Mouse (Mus musculus) embryonic facial prominence, embryonic 15.5 days (tissue): Measurements from ENCODE around the gene Nol3. TPM values are rescaled to one million over a fixed set of nuclear protein-coding genes. Genes with fewer than 3 reads are reported as not detected.
"Not testable (repeated sequence)": the region's sequence is repeated elsewhere in the genome, so short reads cannot be mapped to it uniquely, and the experiment has no call there.

Experiments used
- ATAC-seq: fragments of 200-750 bp; cut with Nextera tagmentation; 2 replicates; pipeline ENCODE4 v1.8.0; 2017; ENCODE audit warnings: low read depth, moderate TSS enrichment; ENCODE audit not compliant: insufficient number of reproducible peaks, low FRiP score, low TSS enrichment
- H3K27ac ChIP-seq: fragments of 300-500 bp; sonication (generic); replicated peaks from 2 replicates; pipeline ENCODE4 v1.5.1; 2015; ENCODE audit warnings: mild to moderate bottlenecking, inconsistent platforms
- H3K27me3 ChIP-seq: fragments of 300-500 bp; sonication (generic); 2 replicates; pipeline ENCODE4 v1.6.1; 2015; ENCODE audit warnings: inconsistent platforms
- H3K36me3 ChIP-seq: fragments of 300-500 bp; sonication (generic); 2 replicates; pipeline ENCODE4 v1.6.1; 2015; ENCODE audit warnings: mild to moderate bottlenecking, inconsistent platforms
- H3K4me1 ChIP-seq: fragments of 300-500 bp; sonication (generic); 2 replicates; pipeline ENCODE4 v1.6.1; 2015; ENCODE audit warnings: inconsistent platforms
- H3K4me2 ChIP-seq: fragments of 300-500 bp; sonication (generic); replicated peaks from 2 replicates; pipeline ENCODE4 v1.6.1; 2015; ENCODE audit warnings: mild to moderate bottlenecking, inconsistent platforms
- H3K4me3 ChIP-seq: fragments of 300-500 bp; sonication (generic); replicated peaks from 2 replicates; pipeline ENCODE4 v1.5.1; 2015; ENCODE audit warnings: mild to moderate bottlenecking, inconsistent platforms
- H3K9ac ChIP-seq: fragments of 300-500 bp; sonication (generic); 2 replicates; pipeline ENCODE4 v1.6.1; 2015; ENCODE audit warnings: inconsistent platforms
- H3K9me3 ChIP-seq: fragments of 300-500 bp; sonication (generic); replicated peaks from 2 replicates; pipeline ENCODE4 v1.6.1; 2016; ENCODE audit warnings: inconsistent platforms
- WGBS: fragments of 180-500 bp; shearing (Covaris S2); methylation state at CpG from one replicate; pipeline ENCODE4 v1.1.7; 2015; 5-methylcytosine and 5-hydroxymethylcytosine counted together
- polyA plus RNA-seq: library from polyadenylated mRNA; unstranded; fragments of >200 nt; fragmentation: Nextera tagmentation; extraction: Ambion mirVana; gene quantifications from 2 replicates; pipeline ENCODE4 v1.2.1, GENCODE M21; 2015

The Nol3 gene
- polyA plus RNA-seq, 1 experiment from 2014 or later: 3.6 TPM

DNA sequence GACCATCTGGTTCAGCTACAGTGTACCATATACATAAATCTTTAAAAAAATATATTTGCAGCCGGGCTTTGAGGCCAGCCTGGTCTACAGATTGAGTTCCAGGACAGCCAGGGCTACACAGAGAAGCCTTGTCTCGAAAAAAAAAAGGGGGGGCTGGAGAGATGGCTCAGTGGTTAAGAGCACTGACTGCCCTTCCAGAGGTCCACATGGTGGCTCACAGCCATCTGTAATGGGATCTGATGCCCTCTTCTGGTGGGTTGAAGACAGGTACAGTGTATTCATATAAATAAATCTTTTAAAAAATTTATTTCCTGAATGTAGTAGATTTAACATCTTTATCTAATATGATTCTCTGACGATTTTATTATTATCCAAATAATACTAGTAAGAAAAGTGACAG lies 15.9 kb downstream of the Nol3 start:
- not testable (repeated sequence) for H3K36me3 ChIP-seq, H3K4me2 ChIP-seq, ATAC-seq, H3K4me3 ChIP-seq, H3K9ac ChIP-seq, H3K9me3 ChIP-seq, H3K27ac ChIP-seq
- Histone ChIP-seq H3K27me3 (peaks cover 12% of the 10 kb centered on the region), H3K4me1 (peaks cover 28% of the 10 kb centered on the region)
- 64% methylated on average over 3 of the region's 3 CpGs for WGBS

DNA sequence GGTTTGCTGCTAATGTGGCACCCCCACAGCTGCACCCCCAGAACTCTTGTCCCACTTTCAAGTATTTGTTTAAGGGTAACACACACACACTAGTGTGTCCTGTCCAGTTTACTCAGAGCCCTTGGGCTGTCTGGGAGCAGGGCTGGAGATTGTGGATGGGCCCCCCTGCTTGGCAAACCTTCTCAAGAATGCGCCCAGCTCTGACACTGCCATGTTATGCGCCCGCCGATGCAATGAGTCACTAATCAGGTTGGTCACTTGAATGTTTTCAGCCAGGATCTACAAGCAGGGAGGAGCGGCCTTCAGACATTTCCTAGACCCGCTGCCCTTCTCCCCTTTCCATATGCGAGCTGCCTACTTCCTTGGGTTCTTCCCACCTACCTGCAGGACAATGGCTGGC lies 16.5 kb downstream of the Nol3 start:
- ATAC-seq: no peak
- Histone ChIP-seq H3K4me2 (no peak overlapping the region), H3K9me3 (no peaks in the 10 kb centered on the region), H3K4me3 (no peak overlapping the region), H3K27me3 (peaks cover 12% of the 10 kb centered on the region), H3K36me3 (no peaks in the 10 kb centered on the region), H3K4me1 (peaks cover 33% of the 10 kb centered on the region), H3K27ac (no peak overlapping the region), H3K9ac (no peak overlapping the region)
- 65% methylated on average over 7 of the region's 7 CpGs for WGBS

DNA sequence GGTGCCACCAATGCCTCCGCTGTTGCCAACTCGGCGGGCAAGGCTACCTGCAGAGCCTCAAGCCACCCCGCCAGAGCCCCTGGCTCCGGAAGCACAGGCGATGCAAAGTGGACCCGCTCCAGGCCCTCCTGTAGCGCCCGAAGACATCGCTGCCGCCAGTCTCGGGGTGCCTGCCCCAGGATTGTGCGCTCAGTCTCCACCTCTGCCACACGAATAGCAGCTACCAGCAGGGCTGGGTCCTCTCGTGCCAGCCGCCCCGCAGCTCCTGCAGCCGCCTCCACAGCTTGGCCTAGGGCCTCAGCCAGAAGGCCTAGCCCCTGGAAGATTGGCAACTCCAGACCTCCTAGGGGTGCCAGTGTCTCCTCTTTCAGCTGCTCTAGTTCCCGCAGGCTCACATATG lies 17.5 kb downstream of the Nol3 start:
- peaks cover 33% of the 10 kb centered on the region for H3K4me1 ChIP-seq
- no peak overlapping the region for H3K27ac ChIP-seq
- H3K9me3 ChIP-seq: no peaks in the 10 kb centered on the region
- peaks cover 12% of the 10 kb centered on the region for H3K27me3 ChIP-seq
- no peak overlapping the region for H3K9ac ChIP-seq
- no peak overlapping the region for H3K4me3 ChIP-seq
- H3K4me2 ChIP-seq: no peak overlapping the region
- no peak for ATAC-seq
- H3K36me3 ChIP-seq: no peaks in the 10 kb centered on the region
- WGBS: 64% methylated on average over 19 of the region's 19 CpGs

DNA sequence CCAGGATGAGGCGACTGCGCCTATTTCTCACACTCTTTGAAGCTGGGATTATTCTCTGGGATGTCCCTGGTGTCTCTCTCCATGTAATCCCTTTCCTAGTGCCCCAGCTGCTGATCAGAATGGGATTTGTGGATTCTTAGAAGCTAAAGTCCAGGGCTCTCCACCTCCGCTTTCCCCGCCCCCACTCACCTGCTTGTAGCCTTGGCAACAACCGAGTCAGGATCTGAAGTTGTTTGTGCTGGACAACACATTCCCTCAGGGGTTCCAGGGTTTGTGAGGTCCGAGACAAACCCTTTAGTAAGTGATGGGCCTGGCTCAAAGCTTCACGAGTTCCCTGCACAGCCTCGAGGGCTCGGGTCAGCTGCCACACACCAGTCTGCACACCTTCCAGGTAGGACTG lies 18.8 kb downstream of the Nol3 start:
- H3K27ac ChIP-seq: no peak overlapping the region
- no peaks in the 10 kb centered on the region for H3K9me3 ChIP-seq
- no peak overlapping the region for H3K4me2 ChIP-seq
- peaks cover 29% of the 10 kb centered on the region for H3K4me1 ChIP-seq
- H3K27me3 ChIP-seq: peaks cover 11% of the 10 kb centered on the region
- peaks cover 4% of the 10 kb centered on the region for H3K36me3 ChIP-seq
- H3K9ac ChIP-seq: no peak overlapping the region
- WGBS: 57% methylated on average over 9 of the region's 9 CpGs
- no peak for ATAC-seq
- H3K4me3 ChIP-seq: no peak overlapping the region

DNA sequence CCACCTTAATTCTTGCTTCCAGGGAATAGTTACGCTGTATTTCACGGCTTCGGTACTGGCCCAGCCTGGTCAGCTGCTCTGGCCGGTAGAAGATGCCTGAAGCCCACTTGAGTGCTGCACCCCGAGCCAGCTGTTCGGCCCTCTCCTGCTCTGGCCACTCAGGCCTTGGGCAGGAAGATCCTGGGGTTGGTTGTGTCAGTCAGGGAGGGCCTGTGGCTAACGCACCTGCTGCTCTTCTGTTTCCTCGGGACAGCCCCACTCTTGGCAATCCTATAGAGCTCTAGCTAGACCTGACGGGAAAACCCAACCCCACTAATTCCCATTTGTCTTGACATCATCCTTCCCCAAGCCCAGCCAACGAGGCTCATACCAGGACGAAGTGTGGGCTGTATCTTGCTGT lies 19.3 kb downstream of the Nol3 start:
- peaks cover 6% of the 10 kb centered on the region for H3K27me3 ChIP-seq
- ATAC-seq: no peak
- no peak overlapping the region for H3K4me2 ChIP-seq
- H3K36me3 ChIP-seq: peaks cover 9% of the 10 kb centered on the region
- no peak overlapping the region for H3K9ac ChIP-seq
- no peak overlapping the region for H3K27ac ChIP-seq
- WGBS: 63% methylated on average over 11 of the region's 11 CpGs
- H3K4me1 ChIP-seq: peaks cover 25% of the 10 kb centered on the region
- H3K4me3 ChIP-seq: no peak overlapping the region
- H3K9me3 ChIP-seq: no peaks in the 10 kb centered on the region

DNA sequence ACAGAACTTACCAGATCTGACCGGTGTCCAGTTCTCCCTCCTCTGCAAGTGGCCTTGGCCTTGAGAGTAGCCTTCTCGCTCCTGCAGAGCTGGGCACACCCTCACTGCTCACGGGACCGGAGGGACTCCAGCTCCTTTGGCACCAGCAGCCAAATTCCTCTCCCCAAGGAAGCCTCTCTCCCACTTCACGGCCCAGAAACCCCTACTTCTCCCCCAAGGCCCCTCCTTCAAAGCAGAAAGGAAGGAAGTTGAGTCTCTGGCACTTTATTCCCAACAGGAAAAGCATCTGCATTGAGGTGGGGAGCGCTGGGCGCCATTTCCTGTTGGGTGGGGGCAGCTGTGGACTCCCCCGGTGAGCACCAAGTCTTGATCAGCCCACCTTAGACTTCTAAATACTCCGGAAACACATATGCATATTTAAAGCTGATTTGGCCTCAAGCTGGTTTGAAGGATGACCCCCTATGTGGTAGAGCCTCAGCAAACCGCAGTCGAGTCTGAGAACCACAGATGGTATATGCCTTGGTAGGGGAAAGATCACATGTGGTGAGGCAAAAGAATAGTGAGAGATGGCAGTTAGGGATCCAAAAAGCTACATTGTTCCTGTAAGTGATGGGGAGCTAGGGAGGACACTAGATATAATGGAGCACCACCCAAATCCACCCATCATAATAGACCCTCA lies 20.1 kb downstream of the Nol3 start, which contains the start of gene Exoc3l:
Gene Exoc3l, minus strand, starts transcription at position 207 of the 679 bp plus-strand sequence.
- WGBS: 60% methylated on average over 11 of the region's 11 CpGs
- Histone ChIP-seq H3K9ac (peak within 1 kb of the TSS; percentile 91; the same call in 1 of the 2 replicates), H3K36me3 (peaks cover 16% of the 10 kb centered on the region), H3K4me1 (peaks cover 18% of the 10 kb centered on the region), H3K27me3 (no peaks in the 10 kb centered on the region), H3K27ac (peak within 1 kb of the TSS; percentile 79), H3K9me3 (no peaks in the 10 kb centered on the region), H3K4me2 (peak within 1 kb of the TSS; percentile 85), H3K4me3 (peak within 1 kb of the TSS; percentile 99)
- no peak for ATAC-seq

DNA sequence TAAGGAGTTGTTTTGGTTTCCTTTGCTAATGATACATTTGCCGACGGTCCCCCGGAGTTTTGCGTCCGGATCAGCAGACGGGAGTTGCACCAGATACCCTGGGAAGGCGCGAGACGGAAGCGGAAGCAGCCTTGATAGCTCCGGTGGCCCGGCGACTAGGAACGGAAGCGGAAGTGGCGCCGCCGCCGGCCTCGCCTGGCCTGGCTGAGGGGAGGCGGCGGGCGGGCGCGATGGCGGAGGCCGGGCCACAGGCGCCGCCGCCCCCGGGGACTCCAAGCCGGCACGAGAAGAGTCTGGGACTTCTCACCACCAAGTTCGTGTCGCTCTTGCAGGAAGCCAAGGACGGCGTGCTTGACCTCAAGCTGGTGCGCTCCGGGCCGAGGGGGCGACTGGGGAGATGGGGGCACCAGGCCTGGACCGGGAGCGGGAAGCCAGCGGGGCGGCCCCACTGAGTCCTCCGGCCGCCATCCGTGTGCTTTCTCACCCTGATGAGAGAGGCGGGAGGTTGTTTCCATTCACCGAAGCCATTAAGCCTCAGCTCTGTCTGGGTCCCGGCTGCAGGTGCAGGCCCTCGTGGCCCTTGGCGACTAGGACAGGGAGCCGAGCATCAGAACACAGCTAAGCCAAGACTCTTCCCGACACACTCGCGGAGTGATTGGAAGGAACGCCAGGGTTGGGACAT lies 21.7 kb downstream of the Nol3 start, which contains the start of gene E2f4:
Gene E2f4, plus strand, starts transcription at position 153 of the 682 bp plus-strand sequence.
- no peaks in the 10 kb centered on the region for H3K9me3 ChIP-seq
- peak within 1 kb of the TSS; percentile 91 for H3K9ac ChIP-seq
- peaks cover 31% of the 10 kb centered on the region for H3K36me3 ChIP-seq
- peak within 1 kb of the TSS; percentile 79 for H3K27ac ChIP-seq
- peaks cover 18% of the 10 kb centered on the region for H3K4me1 ChIP-seq
- H3K4me3 ChIP-seq: peak within 1 kb of the TSS; percentile 99
- WGBS: under 1% methylated on average over 58 of the region's 58 CpGs
- ATAC-seq: peak; percentile 84
- H3K27me3 ChIP-seq: no peaks in the 10 kb centered on the region
- peak within 1 kb of the TSS; percentile 85 for H3K4me2 ChIP-seq

DNA sequence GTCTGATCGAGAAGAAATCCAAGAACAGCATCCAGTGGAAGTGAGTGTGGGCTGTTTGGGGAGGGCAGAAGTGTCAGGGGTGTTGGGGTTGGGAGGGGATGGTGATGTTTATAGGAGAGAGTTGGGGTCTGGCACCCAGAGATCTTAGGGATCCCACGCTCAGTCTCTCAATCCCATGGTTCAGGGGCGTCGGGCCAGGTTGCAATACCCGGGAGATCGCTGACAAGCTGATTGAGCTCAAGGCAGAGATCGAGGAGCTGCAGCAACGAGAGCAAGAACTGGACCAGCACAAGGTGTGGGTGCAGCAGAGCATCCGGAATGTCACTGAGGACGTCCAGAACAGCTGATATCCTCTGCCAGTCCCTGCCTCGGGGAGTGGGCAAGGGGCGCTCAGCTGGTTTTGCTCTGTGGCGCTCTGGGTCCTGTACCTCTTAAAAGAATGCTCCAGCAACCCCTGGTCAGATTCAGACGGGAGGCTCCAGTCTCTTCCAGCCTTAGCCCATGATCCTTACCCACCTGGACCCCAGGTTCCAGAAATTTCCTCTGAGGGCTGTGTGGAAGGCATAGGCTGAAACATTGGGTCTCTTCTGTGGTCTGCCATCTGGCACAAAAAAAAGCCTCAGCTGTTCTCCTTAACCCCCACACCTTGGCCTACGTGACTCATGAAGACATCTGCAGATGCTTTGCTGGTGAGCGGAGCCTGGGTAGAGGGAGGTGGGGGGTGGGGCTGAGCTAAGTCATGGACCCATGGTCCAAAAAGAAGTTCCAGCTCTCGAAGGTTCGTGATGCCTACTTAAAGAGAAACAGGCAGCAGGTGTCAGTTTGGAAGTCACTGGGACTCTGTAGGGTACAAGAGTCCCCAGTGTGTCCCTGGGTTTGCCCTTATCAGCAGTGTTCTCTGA lies 22.7 kb downstream of the Nol3 start:
- H3K4me3 ChIP-seq: peak overlapping the region; percentile 99
- H3K27me3 ChIP-seq: no peaks in the 10 kb centered on the region
- H3K4me1 ChIP-seq: peaks cover 18% of the 10 kb centered on the region
- peaks cover 40% of the 10 kb centered on the region for H3K36me3 ChIP-seq
- H3K9me3 ChIP-seq: no peaks in the 10 kb centered on the region
- peak overlapping the region; percentile 85 for H3K4me2 ChIP-seq
- WGBS: 50% methylated on average over 18 of the region's 18 CpGs
- H3K9ac ChIP-seq: peak overlapping the region; percentile 91
- no peak for ATAC-seq
- no peak overlapping the region for H3K27ac ChIP-seq

DNA sequence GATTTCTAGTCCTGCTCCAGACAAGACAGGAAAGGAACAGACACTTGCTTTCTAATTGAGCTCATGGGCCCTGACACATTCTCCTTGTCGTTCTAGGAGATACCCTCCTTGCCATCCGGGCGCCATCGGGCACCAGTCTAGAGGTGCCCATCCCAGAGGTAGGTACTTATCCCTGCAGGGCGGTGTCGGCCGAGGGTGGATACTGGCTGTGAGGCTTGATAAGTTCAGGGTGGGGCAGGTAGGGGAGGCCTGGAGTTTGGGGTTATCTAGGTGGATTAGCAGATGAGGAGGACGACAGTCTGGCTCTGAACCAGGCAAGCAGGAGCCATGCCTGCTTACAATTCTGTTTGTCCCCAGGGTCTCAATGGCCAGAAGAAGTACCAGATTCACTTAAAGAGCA lies 24.0 kb downstream of the Nol3 start:
- peaks cover 50% of the 10 kb centered on the region for H3K36me3 ChIP-seq
- no peak for ATAC-seq
- no peak overlapping the region for H3K4me3 ChIP-seq
- H3K9me3 ChIP-seq: no peaks in the 10 kb centered on the region
- 91% methylated on average over 8 of the region's 8 CpGs for WGBS
- no peaks in the 10 kb centered on the region for H3K27me3 ChIP-seq
- no peak overlapping the region for H3K9ac ChIP-seq
- H3K27ac ChIP-seq: no peak overlapping the region
- H3K4me2 ChIP-seq: no peak overlapping the region
- peaks cover 29% of the 10 kb centered on the region for H3K4me1 ChIP-seq

DNA sequence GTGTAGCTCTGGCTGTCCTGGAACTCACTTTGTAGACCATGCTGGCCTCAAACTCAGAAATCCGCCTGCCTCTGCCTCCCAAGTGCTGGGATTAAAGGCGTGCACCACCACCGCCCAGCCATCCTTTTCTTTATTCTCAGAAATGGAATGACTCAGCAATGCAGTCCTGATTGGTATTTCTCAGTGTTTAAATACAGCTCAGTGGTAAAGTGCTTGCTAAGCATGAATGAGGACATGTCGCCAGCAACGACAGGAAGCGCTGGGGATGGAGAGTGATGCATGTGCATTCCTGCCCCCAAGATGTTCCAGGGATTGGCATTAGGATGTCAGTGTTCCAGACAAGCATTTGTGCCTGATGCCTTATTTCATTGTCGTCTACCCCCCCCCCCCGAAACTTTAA lies 27.5 kb downstream of the Nol3 start:
- Histone ChIP-seq H3K36me3 (peaks cover 61% of the 10 kb centered on the region), H3K27ac (no peak overlapping the region), H3K4me1 (peaks cover 36% of the 10 kb centered on the region), H3K9me3 (no peaks in the 10 kb centered on the region), H3K4me2 (no peak overlapping the region), H3K27me3 (no peaks in the 10 kb centered on the region), H3K4me3 (no peak overlapping the region), H3K9ac (no peak overlapping the region)
- WGBS: 80% methylated on average over 8 of the region's 8 CpGs
- ATAC-seq: no peak

DNA sequence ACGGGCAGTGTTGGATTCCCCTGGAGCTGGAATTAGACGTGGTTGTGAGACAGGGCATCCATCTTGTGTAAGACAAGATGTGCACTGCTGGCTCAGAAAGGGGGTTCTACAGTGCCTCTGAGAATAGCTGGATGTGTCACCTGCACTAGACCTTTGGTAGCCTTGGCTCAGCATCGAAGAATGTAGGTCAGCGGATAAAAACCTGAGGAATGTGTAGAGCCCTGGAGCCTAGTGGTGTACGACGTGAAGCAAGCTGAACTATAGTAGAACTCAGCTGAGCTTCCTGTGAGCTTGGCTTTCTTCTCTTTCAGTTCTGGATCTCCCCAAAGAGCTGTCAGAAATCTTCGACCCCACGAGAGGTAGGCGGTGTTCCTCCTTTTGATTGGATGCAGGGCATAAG lies 27.9 kb downstream of the Nol3 start:
- 77% methylated on average over 9 of the region's 9 CpGs for WGBS
- Histone ChIP-seq H3K9ac (no peak overlapping the region), H3K4me1 (peaks cover 31% of the 10 kb centered on the region), H3K4me3 (no peak overlapping the region), H3K27me3 (no peaks in the 10 kb centered on the region), H3K36me3 (peaks cover 66% of the 10 kb centered on the region), H3K27ac (peak overlapping the region; percentile 87; the same call in 1 of the 2 replicates), H3K9me3 (no peaks in the 10 kb centered on the region), H3K4me2 (no peak overlapping the region)
- no peak for ATAC-seq
